Mouse (Mus musculus) ES-E14 (cell line): ENCODE data around the gene Brip1.

ENCODE experiments used
- HCFC1 ChIP-seq: IDR thresholded peaks from 2 replicates; pipeline ENCODE4 v1.6.1; 2012; ENCODE audit warnings: low read length, inconsistent platforms, borderline replicate concordance; ENCODE audit not compliant: insufficient read depth
- MAFK ChIP-seq: IDR thresholded peaks from 2 replicates; pipeline ENCODE4 v1.6.1; 2014; ENCODE audit warnings: mild to moderate bottlenecking, low read depth, low read length, inconsistent platforms; ENCODE audit not compliant: insufficient read depth

DNA sequence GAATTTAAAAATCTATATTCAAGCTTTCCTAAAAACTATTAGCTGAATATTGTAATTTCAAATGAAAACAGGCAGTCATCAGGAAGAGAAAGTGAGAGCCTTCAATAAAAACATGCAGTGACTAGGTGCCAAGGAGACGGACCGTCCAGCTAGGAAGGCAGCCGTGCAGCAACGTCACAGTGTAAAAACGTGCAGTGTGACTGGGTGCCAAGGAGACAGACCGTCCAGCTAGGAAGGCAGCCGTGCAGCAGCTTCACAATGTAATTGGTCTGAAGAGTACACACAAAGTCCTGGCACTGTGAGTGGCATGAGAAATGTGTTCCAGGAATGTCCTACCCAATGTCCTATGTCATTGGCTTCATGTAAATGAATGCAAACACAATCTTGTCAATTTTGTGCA, 124.0 kb downstream of the Brip1 start:
- TF ChIP-seq MAFK, result no peak
- no peak for TF ChIP-seq HCFC1
